ENCODE assay signal across 15 mouse cellular contexts in the genomic region with DNA sequence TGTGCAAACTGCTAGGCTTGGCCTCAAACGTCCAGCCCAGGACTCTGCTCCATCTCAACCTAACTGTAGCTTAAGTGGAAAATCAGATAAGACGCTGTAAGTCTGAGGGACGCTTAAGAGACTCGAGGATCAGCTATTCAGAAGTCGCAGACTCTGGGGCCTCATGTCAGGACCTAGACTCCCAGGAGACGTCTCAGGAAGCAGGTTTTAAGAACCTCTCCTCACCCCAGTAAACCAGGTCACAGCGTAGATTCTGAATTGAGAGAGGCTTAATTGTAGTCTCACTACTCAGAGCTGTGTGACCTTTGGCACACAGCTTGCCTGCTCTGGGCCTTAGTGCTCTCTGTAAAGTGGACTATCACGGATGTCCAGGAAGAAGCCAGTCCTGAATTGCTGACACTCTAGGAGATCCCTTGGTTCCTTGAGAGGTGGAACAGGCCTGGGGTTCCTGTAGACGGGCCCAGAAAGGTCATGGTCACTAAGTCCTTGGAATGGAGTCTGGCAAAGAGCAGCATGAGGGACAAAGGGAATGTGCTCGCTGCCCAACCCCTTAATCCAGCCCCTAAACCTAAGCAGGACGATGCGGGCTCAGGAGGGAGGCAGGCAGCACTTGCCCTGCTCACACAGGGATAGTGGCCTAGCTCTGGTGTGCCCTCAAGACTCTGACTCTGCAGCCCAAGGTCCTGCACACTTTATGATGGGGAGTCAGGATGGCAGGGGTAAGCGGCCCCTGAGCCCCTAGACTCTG. TPM values are rescaled to one million over a fixed set of nuclear protein-coding genes. Genes with fewer than 3 reads are reported as not detected.
DNase-seq lines count a peak whose midpoint lies in the region; ATAC-seq and TF ChIP-seq lines count a peak whose summit lies in the region.
"Had no signal": no experiment of that assay in that cellular context is flagged by ENCODE, and none has a peak within 500 bp of the region (broad histone marks: within the 10 kb centered on the region; RNA-seq: fewer than 3 reads in every experiment).

No protein-coding gene starts in this region.

- no peaks in the 10 kb centered on the region for H3K27me3 ChIP-seq in kidney, embryonic 16.5 days (ENCODE audit: insufficient read depth, low read length)
- no peaks in the 10 kb centered on the region for H3K27me3 ChIP-seq in embryonic facial prominence, embryonic 13.5 days
- no peaks in the 10 kb centered on the region for H3K27me3 ChIP-seq in liver, postnatal 0 days (ENCODE audit: insufficient read depth, low read length)

- WGBS in kidney, embryonic 16.5 days: 59% methylated on average over 13 of the region's 13 CpGs
- 56% methylated on average over 13 of the region's 13 CpGs for WGBS in embryonic facial prominence, embryonic 13.5 days
- WGBS in liver, postnatal 0 days (ENCODE audit: insufficient replicate concordance): 63% methylated on average over 13 of the region's 13 CpGs

- TF ChIP-seq EP300 in liver, postnatal 0 days (IDR thresholded peaks at IDR 0.05; ENCODE audit: low read depth): no peak

- no peak overlapping the region for H3K4me2 ChIP-seq in kidney, embryonic 16.5 days (replicated peaks; ENCODE audit: low read depth, low read length)
- no peak overlapping the region for H3K4me2 ChIP-seq in embryonic facial prominence, embryonic 13.5 days
- H3K4me2 ChIP-seq in liver, postnatal 0 days (ENCODE audit: low read depth, low read length): peak overlapping the region; percentile 45
- H3K4me2 ChIP-seq: midbrain, embryonic 11.5 days had no signal

- ATAC-seq in kidney, embryonic 16.5 days (ENCODE audit: low FRiP score, low TSS enrichment): no peak
- no peak for ATAC-seq in embryonic facial prominence, embryonic 13.5 days (ENCODE audit: insufficient number of reproducible peaks, insufficient read depth, low FRiP score, low TSS enrichment, low read depth)
- no peak for ATAC-seq in liver, postnatal 0 days

- H3K9ac ChIP-seq in kidney, embryonic 16.5 days (replicated peaks; ENCODE audit: low read length): no peak overlapping the region; the same call in 1 of the 2 replicates
- peak overlapping the region; percentile 2; the same call in 1 of the 2 replicates for H3K9ac ChIP-seq in embryonic facial prominence, embryonic 13.5 days
- peak overlapping the region; percentile 55 for H3K9ac ChIP-seq in liver, postnatal 0 days (replicated peaks)

- peak; percentile 15 for DNase-seq in adrenal gland, adult 8-10 months
- no peak for DNase-seq in adrenal gland, postnatal 25 days
- peak; percentile 23 for DNase-seq in kidney, postnatal 14 days
- DNase-seq in liver, postnatal 0 days: no peak
- no peak for DNase-seq in thymus, postnatal 4 days
- no peak for DNase-seq in lung, postnatal 36 days
- DNase-seq: cerebellum, postnatal 25 days; heart, adult 18-20 months; heart, postnatal 14 days; lung, postnatal 10 days; right cerebral cortex, postnatal 25 days had no signal

- TF ChIP-seq CTCF in liver, postnatal 0 days (IDR thresholded peaks at IDR 0.05; ENCODE audit: low read depth): no peak

- H3K4me3 ChIP-seq in kidney, embryonic 16.5 days (ENCODE audit: low read length): no peak overlapping the region
- H3K4me3 ChIP-seq in embryonic facial prominence, embryonic 13.5 days: no peak overlapping the region
- H3K4me3 ChIP-seq in liver, postnatal 0 days (ENCODE audit: low read depth, low read length): no peak overlapping the region

- H3K36me3 ChIP-seq in kidney, embryonic 16.5 days (ENCODE audit: insufficient read depth, low read length): no peaks in the 10 kb centered on the region
- H3K36me3 ChIP-seq in embryonic facial prominence, embryonic 13.5 days: no peaks in the 10 kb centered on the region
- H3K36me3 ChIP-seq in liver, postnatal 0 days (replicated peaks; ENCODE audit: insufficient read depth, low read length): peaks cover 8% of the 10 kb centered on the region; the same call in 1 of the 2 replicates

- peaks cover 56% of the 10 kb centered on the region for H3K4me1 ChIP-seq in kidney, embryonic 16.5 days (ENCODE audit: insufficient read depth, low read length)
- H3K4me1 ChIP-seq in embryonic facial prominence, embryonic 13.5 days: peaks cover 44% of the 10 kb centered on the region
- H3K4me1 ChIP-seq in liver, postnatal 0 days (ENCODE audit: insufficient read depth): peaks cover 75% of the 10 kb centered on the region

- H3K27ac ChIP-seq in kidney, embryonic 16.5 days (ENCODE audit: low read length): no peak overlapping the region
- H3K27ac ChIP-seq in embryonic facial prominence, embryonic 13.5 days: no peak overlapping the region
- H3K27ac ChIP-seq in liver, postnatal 0 days (ENCODE audit: low read depth): peak overlapping the region; percentile 75
- H3K27ac ChIP-seq: stomach, postnatal 0 days had no signal

- H3K9me3 ChIP-seq in kidney, embryonic 16.5 days (ENCODE audit: low read length): no peaks in the 10 kb centered on the region
- no peaks in the 10 kb centered on the region for H3K9me3 ChIP-seq in embryonic facial prominence, embryonic 13.5 days
- no peaks in the 10 kb centered on the region for H3K9me3 ChIP-seq in liver, postnatal 0 days (ENCODE audit: low read length)

RNA-seq across cellular contexts. Expression of gene Cd82, which starts 16.2 kb away (rescaled TPM):
- total RNA-seq in adrenal gland, adult 8-10 months (2022): 100 to 1,000 TPM in 1 of 4 experiments, 10 to 100 TPM in 3; 74.6 to 101 (median 78.3) TPM
- 43.0 and 54.8 TPM in 2 replicates for total RNA-seq in adrenal gland, postnatal 25 days (2021)
- polyA plus RNA-seq in kidney, embryonic 16.5 days (2015; fragmentation: Nextera tagmentation; extraction: Ambion mirVana): 64.1 and 71.8 TPM in 2 replicates
- 34.8 and 40.4 TPM in 2 replicates for polyA plus RNA-seq in embryonic facial prominence, embryonic 13.5 days (2015; fragmentation: Nextera tagmentation; extraction: Ambion mirVana)
- polyA plus RNA-seq in liver, postnatal 0 days (2015; fragmentation: Nextera tagmentation; extraction: Ambion mirVana): 81.0 and 87.7 TPM in 2 replicates

Comparison
In these comparisons a context has a peak if more than half of its experiments do, and no peak if none do; other contexts are left out.
1. DNase-seq: peak in adrenal gland, adult 8-10 months (single experiment) and kidney, postnatal 14 days (single experiment); none in adrenal gland, postnatal 25 days (single experiment), liver, postnatal 0 days (single experiment), thymus, postnatal 4 days (single experiment) and lung, postnatal 36 days (single experiment).